In the genomic region with DNA sequence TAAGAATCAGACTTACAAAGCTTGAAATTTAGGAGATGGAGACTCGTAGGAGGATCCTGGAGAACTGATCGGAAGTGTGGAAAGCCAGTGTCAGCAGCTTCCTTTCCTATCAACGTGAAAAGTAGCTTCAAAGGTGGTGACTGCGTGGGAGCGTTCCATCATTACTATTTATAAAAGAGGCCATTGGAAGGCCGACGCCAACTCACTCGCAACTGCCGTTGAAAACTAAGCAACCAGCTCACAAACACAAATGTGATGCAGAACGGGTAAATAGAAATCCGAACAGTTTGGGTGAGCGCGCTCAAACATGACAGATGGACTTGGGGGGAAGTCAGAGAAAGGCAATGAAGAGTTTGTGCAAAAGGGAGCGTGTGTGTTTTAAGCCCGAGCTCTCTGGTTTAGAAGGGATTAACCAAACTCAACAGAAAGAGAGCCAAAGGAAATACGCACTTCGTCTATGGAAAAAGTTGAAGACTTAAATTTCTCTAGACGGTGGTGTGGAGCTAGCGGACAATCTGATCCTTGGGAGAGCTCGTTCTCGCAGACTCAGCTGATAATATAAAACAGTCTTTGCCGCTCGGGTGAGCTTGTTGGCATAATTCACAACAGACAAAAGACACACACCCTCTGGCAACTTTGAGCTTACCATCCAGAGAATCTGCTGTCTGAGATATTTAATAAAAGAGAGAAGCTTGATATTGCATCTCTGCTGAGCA, we compare ENCODE assay signal across 15 mouse cellular contexts. TPM values are rescaled to one million over a fixed set of nuclear protein-coding genes. Genes with fewer than 3 reads are reported as not detected.
A peak's percentile ranks its signal among the peaks of the same experiment; 100 is the strongest.
DNase-seq lines count a peak whose midpoint lies in the region; ATAC-seq and TF ChIP-seq lines count a peak whose summit lies in the region.
"Had no signal": no experiment of that assay in that cellular context is flagged by ENCODE, and none has a peak within 500 bp of the region (broad histone marks: within the 10 kb centered on the region; RNA-seq: fewer than 3 reads in every experiment).

No protein-coding gene starts in this region.

- TF ChIP-seq CTCF in midbrain, postnatal 0 days (IDR thresholded peaks at IDR 0.05): no peak

- no peaks in the 10 kb centered on the region for H3K9me3 ChIP-seq in heart, embryonic 13.5 days
- H3K9me3 ChIP-seq in embryonic facial prominence, embryonic 15.5 days (replicated peaks): no peaks in the 10 kb centered on the region
- H3K9me3 ChIP-seq in midbrain, postnatal 0 days (ENCODE audit: low read length): no peaks in the 10 kb centered on the region
- H3K9me3 ChIP-seq: forebrain, embryonic 10.5 days; midbrain, embryonic 12.5 days; neural tube, embryonic 12.5 days had no signal

- WGBS in heart, embryonic 13.5 days: 45% methylated on average over 23 of the region's 23 CpGs
- 50% methylated on average over 23 of the region's 23 CpGs for WGBS in embryonic facial prominence, embryonic 15.5 days
- WGBS in midbrain, postnatal 0 days: 77% methylated on average over 23 of the region's 23 CpGs

- no peaks in the 10 kb centered on the region for H3K36me3 ChIP-seq in heart, embryonic 13.5 days
- H3K36me3 ChIP-seq in embryonic facial prominence, embryonic 15.5 days: no peaks in the 10 kb centered on the region
- no peaks in the 10 kb centered on the region for H3K36me3 ChIP-seq in midbrain, postnatal 0 days (ENCODE audit: insufficient read depth, low read length)
- H3K36me3 ChIP-seq: forebrain, embryonic 10.5 days; midbrain, embryonic 12.5 days; neural tube, embryonic 12.5 days had no signal

- DNase-seq in heart, postnatal 14 days: no peak
- DNase-seq in left cerebral cortex, postnatal 14 days (ENCODE audit: low spot score in 2 of 2): peak; percentile 24 to 35
- DNase-seq in left cerebral cortex, adult 11 months (ENCODE audit: low spot score): no peak
- DNase-seq in right cerebral cortex, postnatal 10 days (ENCODE audit: low spot score in 2 of 2): peak; percentile 38 to 62
- DNase-seq in midbrain, postnatal 0 days (ENCODE audit: low spot score): no peak
- DNase-seq: adrenal gland, postnatal 10 days; liver, postnatal 0 days; thymus, postnatal 36 days had no signal

- no peak overlapping the region for H3K4me3 ChIP-seq in heart, embryonic 13.5 days
- H3K4me3 ChIP-seq in embryonic facial prominence, embryonic 15.5 days (replicated peaks): no peak overlapping the region
- no peak overlapping the region for H3K4me3 ChIP-seq in midbrain, postnatal 0 days (ENCODE audit: low read depth, low read length)
- H3K4me3 ChIP-seq: forebrain, embryonic 10.5 days; midbrain, embryonic 12.5 days; neural tube, embryonic 12.5 days had no signal

- peaks cover 11% of the 10 kb centered on the region for H3K4me1 ChIP-seq in heart, embryonic 13.5 days
- H3K4me1 ChIP-seq in embryonic facial prominence, embryonic 15.5 days: peaks cover 10% of the 10 kb centered on the region; the same call in 1 of the 2 replicates
- no peaks in the 10 kb centered on the region for H3K4me1 ChIP-seq in midbrain, postnatal 0 days (ENCODE audit: insufficient read depth, low read length)
- H3K4me1 ChIP-seq: midbrain, embryonic 12.5 days; neural tube, embryonic 12.5 days had no signal

- H3K27ac ChIP-seq in heart, embryonic 13.5 days (replicated peaks): no peak overlapping the region
- H3K27ac ChIP-seq in embryonic facial prominence, embryonic 15.5 days (replicated peaks): peak overlapping the region; percentile 75
- H3K27ac ChIP-seq in midbrain, postnatal 0 days (ENCODE audit: low read depth, low read length): no peak overlapping the region
- H3K27ac ChIP-seq: forebrain, embryonic 10.5 days; midbrain, embryonic 12.5 days; neural tube, embryonic 12.5 days had no signal

- no peak overlapping the region for H3K9ac ChIP-seq in heart, embryonic 13.5 days
- H3K9ac ChIP-seq in embryonic facial prominence, embryonic 15.5 days: no peak overlapping the region
- H3K9ac ChIP-seq in midbrain, postnatal 0 days (replicated peaks; ENCODE audit: low read length, poor library complexity, severe bottlenecking): no peak overlapping the region
- H3K9ac ChIP-seq: liver, postnatal 0 days; midbrain, embryonic 12.5 days; neural tube, embryonic 12.5 days had no signal

- ATAC-seq in heart, embryonic 13.5 days (ENCODE audit: extremely low read depth, insufficient number of reproducible peaks, low FRiP score, low TSS enrichment): no peak
- ATAC-seq in embryonic facial prominence, embryonic 15.5 days (ENCODE audit: insufficient number of reproducible peaks, low FRiP score, low TSS enrichment, low read depth): no peak
- ATAC-seq in midbrain, postnatal 0 days (ENCODE audit: low FRiP score): no peak
- no peak for ATAC-seq in megakaryocyte-erythroid progenitor cell, adult 5-6 weeks (replicated peaks; ENCODE audit: low FRiP score, low TSS enrichment, poor library complexity, severe bottlenecking)
- ATAC-seq: liver, postnatal 0 days; Patski had no signal

- intact Hi-C loops in heart, postnatal 14 days (cut with DNase I): no loop called here
- intact Hi-C loops in left cerebral cortex, postnatal 14 days (cut with DNase I): no loop called here

- peak overlapping the region; percentile 32 for H3K4me2 ChIP-seq in heart, embryonic 13.5 days
- peak overlapping the region; percentile 27 for H3K4me2 ChIP-seq in embryonic facial prominence, embryonic 15.5 days (replicated peaks)
- no peak overlapping the region for H3K4me2 ChIP-seq in midbrain, postnatal 0 days (ENCODE audit: low read depth, low read length, poor library complexity, severe bottlenecking)
- H3K4me2 ChIP-seq: midbrain, embryonic 12.5 days; neural tube, embryonic 12.5 days had no signal

- H3K27me3 ChIP-seq in heart, embryonic 13.5 days (replicated peaks): 0 out of 2 replicates have a peak, but pooled peaks cover 2% of the 10 kb centered on the region
- no peaks in the 10 kb centered on the region for H3K27me3 ChIP-seq in embryonic facial prominence, embryonic 15.5 days
- H3K27me3 ChIP-seq in midbrain, postnatal 0 days (ENCODE audit: insufficient read depth, low read length): no peaks in the 10 kb centered on the region
- H3K27me3 ChIP-seq: midbrain, embryonic 12.5 days; neural tube, embryonic 12.5 days; Patski had no signal

RNA-seq across cellular contexts. Expression of a gene that starts 20.0 kb away (rescaled TPM):
- polyA plus RNA-seq in heart, embryonic 13.5 days (2015; fragmentation: Nextera tagmentation; extraction: Ambion mirVana): 9.2 and 12.3 TPM in 2 replicates
- 10 to 100 TPM; 43.0 to 47.2 TPM for total RNA-seq in heart, postnatal 14 days (2021)
- 100 to 1,000 TPM; 211 to 234 TPM for total RNA-seq in left cerebral cortex, postnatal 14 days (2021)
- polyA plus RNA-seq in embryonic facial prominence, embryonic 15.5 days (2015; fragmentation: Nextera tagmentation; extraction: Ambion mirVana): 16.3 and 17.9 TPM in 2 replicates
- 108 and 128 TPM in 2 replicates for total RNA-seq in midbrain, postnatal 0 days (2014; rRNA removed)
- polyA plus RNA-seq in midbrain, postnatal 0 days (2015; fragmentation: Nextera tagmentation; extraction: Ambion mirVana): 25.7 and 29.3 TPM in 2 replicates
- total RNA-seq in megakaryocyte-erythroid progenitor cell, adult 5-6 weeks (2014; fragmentation: Nextera tagmentation): 34.5 and 34.6 TPM in 2 replicates
- total RNA-seq in megakaryocyte-erythroid progenitor cell, adult 5-6 weeks (2017): 25.1 and 29.7 TPM in 2 replicates

Comparison
In these comparisons a context has a peak if more than half of its experiments do, and no peak if none do; other contexts are left out.
1. DNase-seq: peak in left cerebral cortex, postnatal 14 days (2 of 2) and right cerebral cortex, postnatal 10 days (2 of 2); none in heart, postnatal 14 days (0 of 2), left cerebral cortex, adult 11 months (single experiment) and midbrain, postnatal 0 days (single experiment).